Mouse (Mus musculus) megakaryocyte progenitor cell, adult 5-6 weeks (primary cell): ENCODE measurements around the gene Islr. TPM values are rescaled to one million over a fixed set of nuclear protein-coding genes. Genes with fewer than 3 reads are reported as not detected.
"Not testable (repeated sequence)": the region's sequence is repeated elsewhere in the genome, so short reads cannot be mapped to it uniquely, and the experiment has no call there.

ENCODE experiments used
- ATAC-seq: replicated peaks from 2 replicates; pipeline ENCODE4 v1.8.0; 2016; ENCODE audit warnings: mild to moderate bottlenecking, moderate TSS enrichment, inconsistent platforms; ENCODE audit not compliant: poor library complexity
- total RNA-seq, 2 experiments: library from RNA; stranded (forward) in 1 of 2; stranded (reverse) in 1 of 2; fragments of 157-497, 149-512 nt in 1 of 2; fragments of 200-1000 nt in 1 of 2; gene quantifications; 2 replicates each; pipeline versions ENCODE4 v1.2.3 to v1.2.4; 2015 to 2017

Islr gene
- total RNA-seq (2015) (0.07 TPM in 1 of 2 replicates, not detected in the other), total RNA-seq (2017) (0.81 TPM in 1 of 2 replicates, not detected in the other)

DNA sequence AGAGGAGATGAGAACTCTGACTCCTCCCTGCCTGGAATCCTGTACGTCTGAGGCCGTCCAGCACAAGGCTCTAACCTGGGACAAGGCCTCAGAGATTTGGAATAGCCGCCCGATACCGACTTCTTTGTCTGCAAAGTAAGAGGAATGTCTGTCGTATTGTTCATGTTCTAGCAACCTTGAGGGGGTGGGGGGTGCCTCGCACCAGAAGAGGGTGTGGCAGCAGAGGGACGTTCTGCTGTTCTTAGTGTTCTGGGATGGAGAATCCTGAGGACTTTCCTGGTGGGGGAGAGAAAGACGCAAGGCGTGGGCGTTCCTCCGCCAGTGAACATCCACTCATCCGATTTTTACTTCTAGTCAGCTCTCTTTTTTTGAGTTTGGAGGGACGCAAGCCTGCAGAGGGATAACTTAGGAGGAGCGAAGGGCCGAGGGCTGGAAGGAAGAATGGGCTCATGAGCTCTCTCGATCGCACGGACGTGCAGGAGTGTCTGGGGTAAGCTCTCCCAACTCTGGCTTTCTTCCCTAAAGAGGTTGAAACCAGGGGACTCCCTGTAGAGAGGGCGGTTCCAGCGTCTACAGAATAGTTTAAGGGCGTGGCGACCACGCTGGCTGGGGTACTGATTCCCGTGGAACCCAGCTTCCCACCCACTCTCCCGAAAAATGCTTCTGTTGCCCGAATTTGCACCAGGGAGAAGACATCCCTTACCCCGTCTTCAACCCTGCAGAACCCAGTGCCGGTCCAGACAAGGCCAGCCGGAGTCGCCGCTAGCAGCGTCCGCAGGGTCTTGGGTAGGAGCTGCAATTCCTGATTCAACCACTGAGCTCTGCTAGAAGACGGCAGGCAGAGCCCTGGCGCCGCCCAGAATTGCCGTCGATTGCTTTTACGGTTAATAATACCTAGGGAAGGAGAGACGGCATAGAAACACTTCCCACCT, at the start of gene Islr, which contains the start of gene Islr2:
Gene Islr, minus strand, starts transcription at position 791 of the 932 bp plus-strand sequence.
Gene Islr2, minus strand, starts transcription at position 804 of the 932 bp plus-strand sequence.
- peak; percentile 75 for ATAC-seq

DNA sequence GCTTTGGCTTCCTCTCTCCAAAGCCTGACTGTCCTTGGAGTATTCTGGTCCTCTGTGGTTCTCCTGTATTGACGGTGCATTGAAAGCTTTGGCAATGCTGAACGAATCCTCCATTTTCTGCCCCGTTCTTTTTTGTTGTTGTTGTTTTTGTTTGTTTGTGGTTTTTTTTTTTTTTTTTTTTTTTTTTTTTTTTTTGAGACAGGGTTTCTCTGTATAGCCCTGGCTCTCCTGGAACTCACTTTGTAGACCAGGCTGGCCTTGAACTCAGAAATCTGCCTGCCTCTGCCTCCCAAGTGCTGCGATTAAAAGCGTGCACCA, 49.7 kb upstream of the Islr start:
- not testable (repeated sequence) for ATAC-seq

DNA sequence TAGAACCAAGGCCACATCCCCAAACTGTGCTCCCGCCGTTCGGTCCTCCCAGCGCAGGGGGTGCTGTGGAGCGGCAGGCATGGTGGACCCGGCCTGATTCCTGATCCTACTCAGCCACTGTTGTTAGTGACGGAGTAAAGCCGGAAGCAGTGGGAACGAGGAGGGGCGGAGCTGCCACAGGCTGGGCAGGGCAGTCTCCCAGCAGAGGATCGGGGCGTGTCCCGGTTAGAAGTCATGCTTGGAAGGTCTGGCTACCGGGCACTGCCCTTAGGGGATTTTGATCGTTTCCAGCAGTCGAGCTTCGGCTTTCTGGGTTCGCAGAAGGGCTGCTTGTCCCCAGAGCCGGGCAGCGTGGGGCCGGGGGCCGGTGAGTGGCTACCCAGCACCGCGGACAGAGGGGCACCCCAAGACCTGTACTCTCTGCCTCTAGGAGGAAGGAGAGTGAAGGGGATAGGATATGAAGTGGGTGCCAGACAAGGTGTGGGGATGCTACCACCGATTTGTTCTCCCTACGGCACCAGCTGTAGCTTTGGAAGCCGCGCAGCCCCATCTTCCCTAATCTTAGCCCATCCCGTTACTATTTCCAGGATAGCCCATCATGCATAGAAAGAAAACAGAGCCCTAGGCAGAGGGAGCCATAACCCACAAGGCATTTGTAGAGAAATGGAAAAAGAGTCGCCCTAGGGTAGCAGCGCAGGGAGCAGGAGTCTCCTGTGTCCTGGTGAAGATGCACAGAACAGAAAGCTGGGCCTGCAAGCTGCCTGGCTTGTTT, 49.1 kb upstream of the Islr start, which contains the start of gene Stoml1:
Gene Stoml1, plus strand, starts transcription at position 132 of the 772 bp plus-strand sequence.
- peak; percentile 93 for ATAC-seq

DNA sequence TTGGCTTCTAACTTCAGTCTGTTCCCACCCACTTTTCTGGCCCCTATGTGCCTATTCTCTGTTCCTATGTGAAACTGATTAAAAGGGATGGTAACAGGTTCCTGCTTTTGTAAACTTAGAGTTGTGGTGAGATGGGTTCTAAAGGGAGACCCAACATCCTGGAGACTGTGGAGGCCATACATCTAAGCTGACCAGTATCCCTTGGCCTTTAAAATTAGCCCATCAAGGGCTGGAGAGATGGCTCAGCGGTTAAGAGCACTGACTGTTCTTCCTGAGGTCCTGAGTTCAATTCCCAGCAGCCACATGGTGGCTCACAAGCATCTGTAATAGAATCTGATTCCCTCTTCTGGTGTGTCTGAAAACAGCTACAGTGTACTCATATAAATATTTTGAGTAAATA, 46.6 kb upstream of the Islr start:
- ATAC-seq = not testable (repeated sequence)

DNA sequence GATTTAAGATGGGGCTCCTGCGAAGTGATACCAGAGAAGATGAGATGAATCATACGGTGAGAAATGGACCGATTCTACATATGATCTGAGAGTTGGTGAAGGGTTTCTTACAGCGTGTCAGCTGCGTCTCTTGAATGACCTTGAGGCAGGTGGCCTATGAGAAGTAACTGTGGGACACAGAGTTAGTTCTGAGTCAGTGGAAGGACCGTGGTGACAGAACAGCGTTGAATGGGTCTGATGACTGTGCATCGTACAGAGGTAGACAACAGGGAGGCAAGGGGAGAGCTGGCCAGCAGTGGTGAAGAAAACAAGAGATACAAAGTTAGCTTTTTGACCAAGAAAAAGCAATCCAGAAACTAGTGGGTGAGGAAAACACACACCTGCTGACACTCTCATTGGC, 46.2 kb upstream of the Islr start:
- no peak for ATAC-seq

DNA sequence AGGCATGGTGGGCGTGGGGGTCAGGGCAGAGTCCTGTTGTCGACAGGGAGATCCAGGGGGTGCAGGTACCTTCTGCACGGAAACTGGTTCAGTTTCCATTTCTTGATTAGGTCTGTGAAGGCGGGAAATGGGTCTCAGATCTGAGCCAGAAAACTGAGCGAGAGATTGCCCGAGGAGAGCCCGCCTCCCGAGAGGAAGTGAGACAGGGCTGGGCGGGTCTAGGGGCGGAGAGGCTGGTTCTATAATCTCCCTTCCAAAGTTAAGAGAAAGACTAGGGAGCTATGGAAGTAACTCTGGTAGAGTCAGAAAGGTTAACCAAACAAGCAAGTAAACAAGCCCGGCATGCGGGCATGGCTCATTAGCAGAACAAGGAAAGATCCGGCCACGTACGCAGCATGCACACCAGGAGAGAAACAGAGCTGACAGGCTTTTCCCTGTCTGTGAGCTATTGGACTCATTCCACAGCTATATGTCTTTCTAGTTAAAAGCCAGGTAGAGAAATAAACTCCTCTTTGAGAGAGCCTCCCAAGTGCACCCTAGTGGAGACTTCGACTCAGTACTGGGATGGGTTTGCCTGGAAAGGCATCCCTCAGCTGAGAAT, 45.6 kb upstream of the Islr start, which contains the start of gene Pml:
Gene Pml, minus strand, starts transcription at position 195 of the 601 bp plus-strand sequence.
- ATAC-seq = peak; percentile 41

DNA sequence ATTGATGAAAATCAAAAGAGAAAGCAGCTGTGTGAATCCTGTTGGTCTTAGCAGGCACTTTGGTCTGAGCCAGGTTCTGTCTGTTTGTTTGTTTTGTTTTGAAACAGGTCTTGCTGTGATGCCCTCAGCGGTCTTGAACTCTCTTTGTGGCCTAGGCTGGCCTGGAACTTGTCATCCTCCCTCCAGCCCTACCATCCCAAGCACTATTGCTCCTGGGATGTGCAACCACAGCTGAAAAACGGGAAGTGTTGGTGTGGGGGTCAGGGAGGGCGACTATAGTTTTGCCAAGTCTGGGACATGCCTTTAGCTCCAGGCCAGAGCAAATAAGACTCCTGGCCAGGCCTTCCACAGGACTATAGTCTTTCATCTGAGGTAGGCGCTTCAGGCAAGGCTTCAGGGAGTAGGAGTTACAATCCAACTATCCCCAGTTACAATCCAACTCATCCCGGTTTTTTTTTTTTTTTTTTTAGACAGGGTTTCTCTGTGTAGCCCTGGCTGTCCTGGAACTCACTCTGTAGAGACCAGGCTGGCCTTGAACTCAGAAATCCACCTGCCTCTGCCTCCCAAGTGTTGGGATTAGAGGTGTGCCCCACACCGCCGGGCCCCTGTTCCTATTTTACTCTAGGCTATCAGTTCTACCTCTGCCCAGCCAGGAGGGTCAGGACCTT, 44.8 kb upstream of the Islr start:
- ATAC-seq = no peak

DNA sequence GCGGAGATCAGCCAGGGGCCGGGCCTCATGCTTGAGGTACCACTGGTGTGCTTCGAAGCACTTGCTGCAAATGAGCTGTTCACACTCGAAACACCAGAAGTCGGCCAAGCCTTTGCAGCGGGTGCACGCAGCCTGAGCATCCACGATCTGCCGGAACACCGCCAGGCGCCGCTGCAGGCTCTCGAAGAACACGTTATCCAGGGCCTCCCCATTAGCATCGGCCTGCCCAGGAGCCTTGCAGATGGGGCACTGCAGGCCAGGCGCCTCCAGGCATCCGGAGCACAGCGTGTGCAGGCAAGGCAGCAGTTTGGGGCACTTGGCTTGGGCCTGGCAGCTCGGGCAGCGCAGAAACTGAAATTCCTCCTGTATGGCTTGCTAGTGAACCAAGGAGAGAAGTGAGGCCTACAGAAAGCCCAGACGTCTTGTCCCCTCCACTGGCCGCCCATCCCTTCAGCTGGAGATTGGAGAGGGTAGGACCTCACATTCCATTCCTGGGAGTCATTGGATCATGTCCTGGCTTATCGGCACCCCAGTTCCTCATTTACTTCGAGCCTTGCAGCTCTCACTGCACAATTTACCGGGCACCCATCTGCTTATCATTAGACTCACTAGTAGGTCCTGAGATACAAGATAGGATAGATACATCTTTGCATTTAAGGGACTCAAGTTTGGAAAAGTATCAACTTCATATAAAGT, 43.1 kb upstream of the Islr start:
- peak; percentile 80 for ATAC-seq

DNA sequence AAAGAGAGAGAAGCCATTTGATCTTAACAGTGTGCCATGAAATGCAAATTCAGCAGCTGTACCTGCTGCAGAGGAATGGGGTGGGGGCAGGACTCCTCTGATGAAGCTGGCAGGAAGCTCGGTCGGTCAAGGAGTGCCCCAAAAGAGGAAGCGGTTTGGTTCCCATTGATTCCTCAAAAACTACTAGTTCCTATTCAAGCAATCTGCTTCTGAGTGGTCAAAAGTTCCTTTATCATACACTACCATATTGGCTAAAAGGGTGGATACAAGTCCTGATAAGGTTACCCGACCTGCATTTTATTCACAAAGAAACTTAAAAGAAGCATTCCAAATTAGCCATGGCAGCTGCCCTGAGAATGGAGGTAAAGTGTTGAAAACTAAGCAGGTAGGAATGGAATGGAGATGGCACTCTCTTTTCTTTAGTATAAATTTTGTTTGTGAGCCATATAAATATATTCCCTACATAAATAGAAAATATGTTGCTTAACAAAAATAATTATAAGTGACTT, 42.0 kb upstream of the Islr start:
- ATAC-seq = peak; percentile 33

DNA sequence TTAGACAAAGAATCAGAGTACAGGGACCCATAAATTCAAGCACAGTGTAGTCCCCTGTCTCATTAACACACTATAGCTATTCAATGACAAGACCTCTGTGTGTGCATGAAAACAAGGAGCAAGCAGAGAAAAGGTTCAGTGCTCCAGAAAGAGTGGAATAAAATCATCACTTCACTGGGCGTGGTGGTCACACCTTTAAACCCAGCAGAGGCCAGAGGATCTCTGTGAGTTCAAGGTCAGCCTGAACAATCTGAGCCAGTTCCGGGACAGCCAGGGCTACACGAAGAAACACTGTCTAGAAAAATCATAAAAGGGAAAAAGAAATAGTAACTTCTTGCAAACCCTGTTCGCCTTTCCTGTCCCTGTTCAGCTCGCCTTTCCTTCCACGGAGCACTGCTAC, 39.6 kb upstream of the Islr start:
- no peak for ATAC-seq

DNA sequence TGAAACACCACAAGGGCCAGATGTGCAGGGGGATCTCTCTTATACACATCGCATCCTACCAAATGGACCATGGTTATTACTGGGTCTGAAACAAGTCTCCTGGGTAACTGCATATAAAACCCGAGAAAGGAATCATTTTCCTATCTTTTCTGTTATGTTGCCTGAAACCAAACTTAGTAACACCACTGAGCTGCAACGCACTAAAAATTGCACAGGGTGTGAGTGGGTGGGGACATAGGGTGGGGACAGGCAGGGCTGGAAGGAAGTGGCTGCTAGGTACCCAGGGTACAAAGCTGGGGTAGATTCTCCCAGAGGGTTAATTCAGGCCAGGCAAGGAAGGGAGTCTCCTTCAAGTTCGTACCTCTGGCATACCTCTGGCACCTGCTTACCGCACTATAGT, 38.6 kb upstream of the Islr start:
- ATAC-seq = no peak

DNA sequence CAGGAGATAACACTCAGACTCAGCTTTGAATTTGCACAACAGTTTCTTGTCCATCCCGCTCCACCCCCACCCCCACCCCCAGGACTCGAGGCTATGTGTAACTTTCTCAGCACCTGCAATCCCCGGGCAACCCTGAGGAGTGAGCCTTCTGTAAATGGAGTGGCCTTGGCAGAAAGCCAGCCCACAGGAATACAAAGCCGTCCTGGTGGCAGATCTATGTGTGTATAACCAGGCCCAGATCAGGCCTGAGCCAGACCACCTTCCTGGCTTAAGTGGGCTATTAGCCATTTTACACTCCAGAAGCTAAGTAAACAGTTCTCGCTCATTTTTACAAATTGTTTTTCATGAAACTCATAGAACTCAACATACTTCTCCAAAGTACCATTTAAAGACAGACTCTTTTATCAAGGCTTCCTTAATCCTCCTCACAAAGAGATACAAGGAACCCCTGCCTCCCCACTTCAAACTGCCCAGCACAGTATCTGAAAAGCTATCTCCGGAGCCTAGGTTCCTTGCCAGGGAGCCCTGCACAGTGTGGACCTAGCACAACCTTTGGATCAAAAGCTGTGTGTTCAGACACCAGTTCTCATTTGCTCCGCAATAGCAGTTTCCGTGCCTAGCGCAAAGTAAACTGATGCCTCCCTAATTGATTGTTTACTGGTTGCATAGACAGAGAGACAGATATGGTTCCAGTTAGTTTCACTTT, 37.8 kb upstream of the Islr start:
- peak; percentile 45; the same call in 1 of the 2 replicates for ATAC-seq

DNA sequence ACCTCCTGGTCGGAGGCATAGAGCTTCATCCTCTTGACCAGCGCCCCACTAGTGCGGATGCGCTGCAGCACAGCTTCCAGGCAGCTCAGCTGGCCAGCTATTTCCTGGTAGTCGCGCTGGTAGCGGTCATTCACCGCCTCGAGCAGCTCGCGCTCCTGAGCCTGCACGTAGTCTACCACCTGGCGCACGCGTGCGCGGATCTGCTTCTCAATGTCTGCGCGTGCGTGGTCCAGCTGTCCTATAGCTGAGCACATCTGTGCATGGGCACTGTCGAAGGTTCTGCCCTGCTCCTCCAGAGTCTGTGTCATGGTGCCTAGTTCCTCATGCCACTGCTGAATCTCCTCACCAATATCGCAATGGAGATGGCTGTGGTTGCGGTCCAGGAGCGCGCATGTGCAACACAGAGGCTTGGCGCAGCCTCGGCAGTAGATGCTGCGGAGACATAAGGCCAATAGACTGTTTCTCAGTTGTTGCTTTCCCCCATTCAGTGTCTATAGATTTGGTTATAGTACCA, 30.5 kb upstream of the Islr start:
- ATAC-seq = 0 out of 2 replicates have a peak, but pooled peaks have one; percentile 20

DNA sequence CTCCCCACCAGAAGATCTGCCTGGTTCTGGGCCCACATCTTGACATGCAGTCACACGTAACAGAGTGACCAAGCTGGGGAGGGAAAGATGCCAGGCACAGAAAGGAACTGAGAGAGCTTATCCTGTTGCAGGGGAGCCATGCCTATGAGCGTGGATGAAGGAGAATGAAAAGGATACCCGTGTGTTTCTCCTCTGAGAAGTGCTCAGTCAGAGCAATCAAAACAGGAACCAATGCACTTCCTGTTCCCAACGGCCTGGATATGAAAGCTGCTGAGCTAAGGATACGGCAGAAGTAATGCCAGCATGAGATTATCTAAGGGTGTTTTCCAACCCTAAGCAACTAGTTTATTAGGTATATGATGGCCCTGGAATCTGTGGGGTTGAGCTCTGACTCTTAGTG, 28.3 kb upstream of the Islr start:
- ATAC-seq = peak; percentile 76

DNA sequence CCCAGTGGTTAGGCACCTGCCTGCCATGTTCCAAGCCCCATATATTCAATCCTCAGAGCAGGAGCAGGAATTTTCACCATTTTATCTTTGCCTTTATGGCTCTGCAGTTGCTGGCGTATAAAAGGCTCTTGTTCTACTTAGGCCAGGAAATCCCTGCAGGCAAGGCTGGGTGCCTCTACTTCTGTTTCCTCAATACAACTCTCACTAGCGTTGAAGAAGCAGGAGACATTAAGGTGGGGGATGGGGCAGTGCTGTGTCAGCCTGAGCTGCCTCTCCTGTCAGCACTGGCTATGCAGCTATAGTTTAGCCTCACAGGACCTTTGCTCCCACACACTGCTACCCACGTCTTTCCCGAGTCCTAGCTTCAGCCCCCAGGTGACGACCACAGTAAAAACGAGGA, 27.6 kb upstream of the Islr start:
- ATAC-seq = peak; percentile 62

DNA sequence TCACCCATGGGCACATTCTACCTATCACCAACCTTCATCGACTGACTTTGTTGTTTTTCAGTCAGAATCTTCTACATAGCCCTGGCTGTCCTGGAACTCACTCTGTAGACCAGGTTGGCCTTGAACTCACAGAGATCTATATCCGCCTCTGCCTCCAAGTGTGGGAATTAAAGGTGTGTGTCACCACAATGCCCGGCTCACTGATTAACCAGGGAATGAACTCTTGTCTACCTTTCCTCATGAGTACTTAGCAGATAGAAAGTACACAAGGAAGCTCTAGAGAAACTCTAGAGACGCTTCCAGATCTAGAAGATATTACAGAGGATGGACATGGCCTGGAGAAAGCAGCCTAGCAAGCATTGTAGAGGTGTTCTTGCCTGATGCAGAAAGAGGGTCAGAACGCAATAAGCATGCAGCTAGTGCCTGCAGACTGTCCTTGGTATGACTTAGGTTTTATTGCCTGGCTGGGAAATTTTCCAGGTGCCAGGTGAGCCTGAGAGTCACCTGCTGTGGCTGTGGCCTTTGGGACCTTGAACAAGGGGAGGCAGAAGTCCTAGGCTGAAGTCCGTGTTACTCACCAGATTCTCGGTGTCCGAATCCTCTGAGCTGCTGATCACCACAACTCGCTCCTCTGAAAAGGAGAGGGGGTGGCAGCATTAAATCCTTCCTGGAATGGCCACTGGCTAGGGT, 24.8 kb upstream of the Islr start:
- no peak for ATAC-seq

DNA sequence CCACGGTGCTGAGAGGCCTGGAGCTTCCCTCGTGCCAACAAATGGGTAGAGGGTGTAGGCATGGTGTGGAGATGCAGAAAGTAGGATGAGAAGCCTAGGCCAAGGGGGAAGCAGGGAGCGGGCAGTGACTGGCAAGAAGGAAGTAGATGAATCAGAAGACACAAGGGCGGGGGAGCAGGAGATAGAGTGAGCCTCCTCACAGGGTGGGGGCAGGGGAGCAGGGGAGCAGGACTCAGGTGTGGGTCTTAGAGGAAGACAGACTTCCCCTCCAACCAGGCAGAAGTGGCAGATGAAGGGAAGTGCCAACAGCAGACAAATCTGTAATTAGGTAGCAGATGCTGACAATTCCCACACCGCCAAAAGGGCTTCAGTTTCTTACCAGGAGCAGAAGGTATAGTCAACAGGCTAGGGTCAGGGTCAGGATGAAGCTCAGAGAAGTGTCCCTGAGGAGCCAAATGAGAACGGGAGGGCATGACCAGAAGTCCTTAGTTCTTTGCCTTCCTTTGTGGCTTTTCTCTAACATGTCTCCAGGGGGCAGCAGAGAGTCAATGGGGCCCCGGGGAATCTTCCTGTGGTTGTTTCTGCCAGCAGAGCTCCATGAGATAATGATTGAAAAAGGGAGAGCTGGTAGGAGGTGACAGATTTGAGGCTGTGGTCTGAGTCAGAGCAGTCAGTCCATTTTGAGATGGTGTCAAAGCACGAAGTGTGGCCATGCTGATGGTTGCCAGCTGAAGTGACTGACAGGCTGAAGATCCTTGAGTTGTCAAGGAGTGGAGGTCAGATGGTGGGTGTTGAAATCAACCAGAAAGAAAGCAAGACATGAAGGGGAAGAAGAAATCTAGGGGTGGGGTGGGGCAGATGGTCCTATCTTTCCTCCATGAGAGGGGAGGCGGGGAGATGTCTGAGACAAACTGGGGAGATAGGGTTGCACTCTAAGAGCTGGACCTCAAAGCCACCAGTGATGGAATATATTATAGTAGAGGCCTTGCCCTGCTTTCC, 22.1 kb upstream of the Islr start:
- ATAC-seq = peak; percentile 85
